Mouse (Mus musculus) c-Kit-positive CD71-negative TER-119-negative erythroid progenitor cells, embryonic 14.5 days (primary cell): ENCODE results near the gene Hist1h2be.
"Not testable (repeated sequence)": the region's sequence is repeated elsewhere in the genome, so short reads cannot be mapped to it uniquely, and the experiment has no call there.

Source experiments
- DNase-seq: peaks from one replicate; pipeline ENCODE4 v3.0.0-alpha.2; 2013; ENCODE audit warnings: low read depth

The Hist1h2be gene

DNA sequence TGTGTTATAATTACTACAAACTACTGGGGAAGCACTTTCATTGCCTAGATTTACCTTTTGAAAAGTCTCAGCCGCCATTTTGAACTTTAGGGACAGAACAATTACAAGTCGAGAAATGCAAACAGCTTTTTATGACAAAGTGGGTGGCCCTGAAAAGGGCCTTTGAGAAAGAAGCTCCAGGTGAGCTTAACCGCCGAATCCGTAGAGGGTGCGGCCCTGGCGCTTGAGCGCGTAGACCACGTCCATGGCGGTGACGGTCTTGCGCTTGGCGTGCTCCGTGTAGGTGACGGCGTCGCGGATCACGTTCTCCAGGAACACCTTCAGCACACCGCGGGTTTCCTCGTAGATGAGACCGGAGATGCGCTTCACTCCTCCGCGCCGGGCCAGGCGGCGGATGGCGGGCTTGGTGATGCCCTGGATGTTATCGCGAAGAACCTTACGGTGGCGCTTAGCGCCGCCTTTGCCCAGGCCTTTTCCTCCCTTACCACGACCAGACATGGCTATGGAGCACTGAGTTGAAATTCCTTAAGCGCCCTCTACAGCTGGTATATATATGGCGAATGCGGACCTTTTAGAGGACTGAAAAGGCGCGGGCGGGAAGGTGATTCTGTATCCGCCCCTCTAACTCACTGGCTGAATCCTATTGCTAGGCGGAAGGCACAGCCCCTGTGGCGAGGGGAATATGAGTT lies 69.6 kb downstream of the Hist1h2be start, which contains the start of gene Hist1h4f:
Hist1h4f (minus strand) TSS at position 503 of the 689 bp plus-strand sequence.
- DNase-seq, result peak; percentile 90

DNA sequence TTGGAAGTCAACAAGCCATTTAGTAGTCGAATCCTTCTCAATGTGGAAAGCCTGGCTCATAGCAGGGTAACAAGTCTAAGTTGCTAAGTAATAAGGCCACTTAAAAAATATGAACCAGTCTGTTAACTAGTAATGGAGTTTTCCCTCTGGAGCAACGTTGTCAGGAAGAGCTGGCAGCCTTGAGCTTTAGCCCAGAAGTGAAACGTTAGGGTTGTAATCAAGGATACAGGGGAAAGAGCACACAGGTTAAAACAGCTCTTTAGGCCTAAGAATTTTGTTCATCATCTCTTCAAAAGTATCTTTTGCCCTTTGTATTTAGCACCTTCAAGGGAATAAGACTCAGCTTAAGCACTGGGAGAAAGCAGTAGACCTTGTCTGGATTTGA lies 70.2 kb downstream of the Hist1h2be start:
- DNase-seq, result no peak

DNA sequence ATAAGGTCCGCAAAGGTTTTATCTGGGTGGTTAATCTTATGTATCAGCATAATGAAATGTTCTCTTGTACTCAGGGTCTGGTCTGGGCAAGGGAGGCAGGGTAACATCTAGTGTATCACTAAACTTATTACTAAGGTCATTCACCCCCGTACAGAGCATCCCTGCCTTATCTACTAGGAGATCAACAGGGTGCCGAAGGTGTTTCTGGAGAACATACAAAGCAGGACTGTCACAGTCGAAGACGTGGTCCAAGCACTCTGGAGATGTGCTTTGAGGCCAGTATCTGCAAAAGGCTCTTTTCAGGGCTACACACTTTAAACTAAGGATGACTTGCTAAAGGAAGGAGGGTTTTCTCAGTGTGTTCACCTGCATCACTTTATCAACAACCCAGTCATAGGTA lies 74.2 kb downstream of the Hist1h2be start:
- no peak for DNase-seq

DNA sequence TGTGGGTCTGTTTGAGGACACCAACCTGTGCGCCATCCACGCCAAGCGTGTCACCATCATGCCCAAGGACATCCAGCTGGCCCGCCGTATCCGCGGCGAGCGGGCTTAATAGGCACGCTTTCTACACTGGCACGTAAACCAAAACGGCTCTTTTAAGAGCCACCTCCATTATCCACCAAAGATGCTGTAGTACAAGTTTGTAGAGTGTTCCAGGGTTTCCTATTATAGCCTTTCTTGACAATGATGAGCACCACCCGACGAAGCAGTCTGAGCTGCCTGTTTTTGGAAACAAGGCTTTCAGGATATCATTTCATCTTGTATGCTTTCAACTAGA lies 76.2 kb downstream of the Hist1h2be start:
- not testable (repeated sequence) for DNase-seq

DNA sequence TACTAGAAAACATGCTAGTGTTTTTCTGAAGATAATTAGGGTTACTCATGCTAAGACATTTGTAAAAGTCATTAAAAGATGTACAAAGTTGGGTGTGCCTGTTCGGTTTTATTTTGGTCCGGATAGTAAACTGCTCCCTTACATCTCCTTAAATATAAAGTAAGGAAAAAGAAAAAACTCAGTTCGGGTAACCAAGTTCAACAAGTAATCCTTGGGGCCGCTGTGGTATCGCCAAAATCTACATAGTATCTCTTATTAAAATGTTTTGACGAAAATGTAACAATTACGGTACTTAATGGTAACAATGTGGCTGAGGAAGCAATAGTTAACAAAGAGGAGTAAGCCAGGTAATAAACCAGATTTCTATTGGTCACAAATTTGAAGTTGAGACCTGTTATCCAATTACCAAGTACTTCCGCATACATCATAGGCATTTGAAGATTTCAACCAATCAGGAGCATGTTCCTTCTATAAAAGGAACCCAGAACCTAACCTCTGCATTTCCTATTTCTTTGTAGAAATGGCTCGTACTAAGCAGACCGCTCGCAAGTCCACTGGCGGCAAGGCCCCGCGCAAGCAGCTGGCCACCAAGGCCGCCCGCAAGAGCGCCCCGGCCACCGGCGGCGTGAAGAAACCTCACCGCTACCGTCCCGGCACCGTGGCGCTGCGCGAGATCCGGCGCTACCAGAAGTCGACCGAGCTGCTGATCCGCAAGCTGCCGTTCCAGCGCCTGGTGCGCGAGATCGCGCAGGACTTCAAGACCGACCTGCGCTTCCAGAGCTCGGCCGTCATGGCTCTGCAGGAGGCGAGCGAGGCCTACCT lies 76.7 kb downstream of the Hist1h2be start, which contains the start of gene Hist1h3f:
Hist1h3f (plus strand) TSS at position 88 of the 822 bp plus-strand sequence.
- DNase-seq, result peak; percentile 94

DNA sequence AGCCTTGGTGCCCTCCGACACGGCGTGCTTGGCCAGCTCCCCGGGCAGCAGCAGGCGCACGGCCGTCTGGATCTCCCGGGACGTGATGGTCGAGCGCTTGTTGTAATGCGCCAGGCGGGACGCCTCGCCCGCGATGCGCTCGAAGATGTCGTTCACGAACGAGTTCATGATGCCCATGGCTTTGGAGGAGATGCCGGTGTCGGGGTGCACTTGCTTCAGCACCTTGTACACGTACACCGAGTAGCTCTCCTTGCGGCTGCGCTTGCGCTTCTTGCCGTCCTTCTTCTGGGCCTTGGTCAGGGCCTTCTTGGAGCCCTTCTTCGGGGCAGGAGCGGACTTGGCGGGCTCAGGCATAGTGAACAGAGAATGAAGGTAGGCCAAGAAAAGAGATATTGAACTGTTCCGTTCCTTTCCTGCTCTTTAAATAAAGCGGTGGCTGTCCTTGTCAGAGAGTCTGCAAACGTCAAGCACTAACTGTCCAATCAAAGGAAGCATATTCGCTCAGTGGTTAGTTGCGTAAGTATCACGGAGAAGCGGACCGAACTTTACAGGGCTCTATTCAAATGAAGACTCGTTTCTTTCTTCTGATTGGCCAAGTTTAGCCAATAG lies 77.8 kb downstream of the Hist1h2be start, which contains the start of gene Hist1h2bh:
Hist1h2bh (minus strand) TSS at position 394 of the 609 bp plus-strand sequence.
- peak; percentile 90 for DNase-seq

DNA sequence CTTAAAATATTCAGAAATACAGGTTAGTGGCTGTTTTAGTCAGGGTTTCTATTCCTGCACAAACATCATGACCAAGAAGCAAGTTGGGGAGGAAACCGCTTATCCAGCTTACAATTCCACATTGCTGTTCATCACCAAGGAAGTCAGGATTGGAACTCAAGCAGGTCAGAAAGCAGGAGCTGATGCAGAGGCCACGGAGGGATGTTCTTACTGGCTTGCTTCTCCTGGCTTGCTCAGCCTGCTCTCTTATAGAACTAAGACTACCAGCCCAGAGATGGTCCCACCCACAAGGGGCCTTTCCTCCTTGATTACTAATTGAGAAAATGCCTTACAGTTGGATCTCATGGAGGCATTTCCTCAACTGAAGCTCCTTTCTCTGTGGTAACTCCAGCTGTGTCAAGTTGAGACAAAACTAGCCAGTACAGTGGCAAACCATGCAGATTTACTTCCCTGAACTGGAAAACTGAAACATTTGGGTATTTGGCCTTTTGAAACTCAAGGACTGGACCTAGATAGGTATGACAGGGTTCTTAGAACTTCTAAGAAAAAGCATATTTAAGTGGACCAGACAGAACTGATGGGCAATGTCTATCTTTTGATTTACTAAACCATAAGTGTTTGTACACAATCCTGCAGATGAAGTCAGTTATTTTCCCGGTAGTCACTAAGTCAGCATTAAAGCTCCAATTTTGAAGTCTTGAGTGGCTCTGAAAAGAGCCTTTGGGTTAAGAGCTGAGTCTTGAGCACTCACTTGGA lies 78.5 kb downstream of the Hist1h2be start:
- not testable (repeated sequence) for DNase-seq

DNA sequence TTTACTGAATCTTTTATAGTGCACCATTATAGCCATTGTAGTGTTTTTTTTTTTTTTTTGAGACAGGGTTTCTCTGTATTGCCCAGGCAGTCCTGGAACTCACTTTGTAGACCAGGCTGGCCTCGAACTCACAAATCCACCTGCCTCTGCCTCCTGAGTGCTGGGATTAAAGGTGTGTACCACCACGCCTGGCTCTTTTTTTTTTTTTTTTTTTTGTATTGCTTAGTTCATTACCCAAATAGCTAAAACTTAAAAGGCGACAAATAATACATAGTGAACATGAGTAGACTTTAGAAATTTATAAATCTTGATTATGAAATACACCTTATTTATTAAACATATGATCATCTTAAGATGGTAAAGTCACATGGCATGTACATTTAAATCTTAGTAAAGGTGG lies 79.4 kb downstream of the Hist1h2be start:
- DNase-seq, result no peak

DNA sequence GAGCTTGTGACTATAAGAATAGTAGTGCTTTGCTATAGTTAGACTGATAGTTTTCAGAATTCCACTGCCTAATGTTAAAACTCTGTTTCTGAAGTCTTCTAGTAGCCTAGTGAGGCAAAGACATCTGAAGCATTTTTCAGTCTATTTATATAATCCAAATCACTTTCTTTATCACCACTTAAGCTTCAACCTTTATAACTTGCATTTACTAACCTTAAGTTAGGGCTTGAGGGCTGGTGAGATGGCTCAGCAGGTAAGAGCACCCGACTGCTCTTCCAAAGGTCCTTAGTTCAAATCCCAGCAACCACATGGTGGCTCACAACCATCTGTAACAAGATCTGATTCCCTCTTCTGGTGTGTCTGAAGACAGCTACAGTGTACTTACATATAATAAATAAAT lies 81.1 kb downstream of the Hist1h2be start:
- not testable (repeated sequence) for DNase-seq

DNA sequence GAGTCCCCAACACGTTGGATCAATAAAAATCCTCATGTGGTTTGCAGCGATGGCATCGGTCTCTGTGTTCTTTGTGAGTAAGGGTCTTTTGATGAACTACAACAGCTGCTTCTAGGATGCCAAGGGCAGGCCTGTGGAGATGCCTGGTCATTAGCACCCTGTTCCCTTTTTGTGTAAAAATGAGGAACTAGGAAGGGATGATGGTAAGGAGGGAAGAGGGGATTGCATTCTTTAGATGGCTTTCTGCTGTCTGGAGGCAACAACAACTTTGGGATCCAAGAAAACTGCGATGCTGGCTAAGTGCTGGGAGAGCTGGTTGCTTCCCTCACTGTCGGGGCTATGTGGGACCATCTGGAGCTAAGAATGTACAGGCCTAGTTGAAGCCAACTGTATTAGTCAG lies 82.7 kb downstream of the Hist1h2be start:
- no peak for DNase-seq

DNA sequence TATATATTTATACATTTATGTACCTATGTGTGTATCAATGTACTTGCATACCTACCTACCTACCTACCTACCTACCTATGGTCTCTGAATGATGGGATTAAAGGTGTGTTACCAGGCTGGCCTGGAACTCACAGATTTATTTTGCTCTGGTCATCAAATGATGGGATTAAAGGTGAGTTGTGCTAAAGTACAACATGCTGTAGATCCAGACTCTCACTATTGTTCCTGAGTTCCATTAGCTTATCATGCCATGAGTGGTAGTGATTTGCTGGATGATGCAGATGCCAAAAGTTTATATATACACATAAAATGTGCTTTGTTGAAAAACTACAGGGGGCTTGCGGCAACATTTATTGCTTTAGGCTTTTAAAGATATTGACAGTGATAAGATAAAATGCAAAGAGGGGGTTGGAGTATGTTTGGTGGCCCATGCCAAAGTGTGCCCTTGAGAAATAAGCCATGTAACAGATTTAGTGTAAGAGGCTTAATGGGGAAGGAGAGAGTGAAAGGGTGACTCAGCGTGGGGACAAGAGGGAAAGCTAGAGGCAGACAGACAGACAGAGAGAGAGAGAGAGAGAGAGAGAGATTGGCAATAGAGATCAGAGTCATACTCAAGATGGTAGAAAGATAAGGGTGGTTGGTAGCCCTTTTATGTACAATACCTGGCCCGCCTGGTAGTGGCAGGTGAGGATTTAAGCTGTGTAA lies 83.8 kb downstream of the Hist1h2be start:
- no peak for DNase-seq

DNA sequence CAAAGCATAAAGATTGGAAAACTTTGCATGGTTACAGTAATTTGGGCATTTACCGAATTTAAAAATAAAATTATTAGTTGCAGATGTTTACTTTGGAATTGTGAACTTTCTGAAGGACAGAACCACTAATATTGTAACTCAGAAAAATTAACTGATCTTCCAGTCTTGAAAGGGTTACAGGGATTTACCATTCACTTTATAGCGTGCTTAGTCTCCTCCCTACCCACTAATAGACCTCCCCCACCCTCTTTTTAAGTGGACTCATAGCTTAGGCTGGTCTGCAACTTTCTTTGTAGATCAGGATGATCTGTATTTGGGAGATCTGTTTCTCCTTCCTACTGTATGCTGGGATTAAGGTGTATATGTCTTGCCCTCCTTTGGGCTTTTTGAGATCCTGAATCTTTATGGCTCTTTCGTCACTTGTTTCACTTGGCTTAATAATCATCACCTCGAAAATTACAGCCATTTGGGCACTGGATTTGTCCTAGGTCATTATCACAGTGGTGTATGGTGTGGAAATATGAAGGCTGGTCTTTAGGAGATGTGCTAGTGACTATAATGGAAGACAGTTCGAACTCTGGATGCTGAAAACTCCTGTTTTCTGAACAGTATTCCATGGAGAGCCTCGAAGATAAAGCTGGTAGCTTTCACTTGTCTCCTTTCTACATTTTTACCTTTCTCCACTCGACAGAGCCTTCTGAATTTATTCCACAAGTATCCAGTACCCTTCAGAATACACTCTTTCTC lies 84.7 kb downstream of the Hist1h2be start:
- no peak for DNase-seq

DNA sequence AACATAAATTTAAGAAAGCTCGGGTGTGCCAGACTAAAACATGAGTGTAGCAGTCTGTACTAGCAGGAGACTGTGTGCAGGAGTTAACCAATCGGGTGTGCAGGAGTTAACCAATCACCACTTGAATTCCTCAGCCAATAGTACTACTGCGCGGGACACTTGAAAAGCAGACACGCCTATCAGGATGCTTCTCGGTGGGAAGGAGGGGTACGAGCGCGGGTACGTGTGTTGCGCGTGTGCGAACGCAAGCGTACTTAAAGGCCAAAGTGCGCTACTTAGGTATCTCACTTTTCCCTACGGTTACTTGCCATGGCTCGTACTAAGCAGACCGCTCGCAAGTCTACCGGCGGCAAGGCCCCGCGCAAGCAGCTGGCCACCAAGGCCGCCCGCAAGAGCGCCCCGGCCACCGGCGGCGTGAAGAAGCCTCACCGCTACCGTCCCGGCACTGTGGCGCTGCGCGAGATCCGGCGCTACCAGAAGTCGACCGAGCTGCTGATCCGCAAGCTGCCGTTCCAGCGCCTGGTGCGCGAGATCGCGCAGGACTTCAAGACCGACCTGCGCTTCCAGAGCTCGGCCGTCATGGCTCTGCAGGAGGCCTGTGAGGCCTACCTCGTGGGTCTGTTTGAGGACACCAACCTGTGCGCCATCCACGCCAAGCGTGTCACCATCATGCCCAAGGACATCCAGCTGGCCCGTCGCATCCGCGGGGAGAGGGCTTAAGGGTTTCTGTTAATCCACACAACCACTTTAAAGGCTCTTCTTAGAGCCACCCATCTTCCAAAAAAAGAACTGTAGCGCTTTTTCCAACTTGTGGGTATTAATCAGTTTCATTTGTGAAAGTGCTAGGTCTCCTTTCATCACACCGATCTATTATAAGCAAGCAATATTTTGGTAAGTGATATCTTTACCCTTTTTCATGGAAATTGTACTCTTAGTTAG lies 85.5 kb downstream of the Hist1h2be start, which contains the start of gene Hist1h3g:
Hist1h3g (plus strand) TSS at position 286 of the 939 bp plus-strand sequence.
- peak; percentile 90 for DNase-seq

DNA sequence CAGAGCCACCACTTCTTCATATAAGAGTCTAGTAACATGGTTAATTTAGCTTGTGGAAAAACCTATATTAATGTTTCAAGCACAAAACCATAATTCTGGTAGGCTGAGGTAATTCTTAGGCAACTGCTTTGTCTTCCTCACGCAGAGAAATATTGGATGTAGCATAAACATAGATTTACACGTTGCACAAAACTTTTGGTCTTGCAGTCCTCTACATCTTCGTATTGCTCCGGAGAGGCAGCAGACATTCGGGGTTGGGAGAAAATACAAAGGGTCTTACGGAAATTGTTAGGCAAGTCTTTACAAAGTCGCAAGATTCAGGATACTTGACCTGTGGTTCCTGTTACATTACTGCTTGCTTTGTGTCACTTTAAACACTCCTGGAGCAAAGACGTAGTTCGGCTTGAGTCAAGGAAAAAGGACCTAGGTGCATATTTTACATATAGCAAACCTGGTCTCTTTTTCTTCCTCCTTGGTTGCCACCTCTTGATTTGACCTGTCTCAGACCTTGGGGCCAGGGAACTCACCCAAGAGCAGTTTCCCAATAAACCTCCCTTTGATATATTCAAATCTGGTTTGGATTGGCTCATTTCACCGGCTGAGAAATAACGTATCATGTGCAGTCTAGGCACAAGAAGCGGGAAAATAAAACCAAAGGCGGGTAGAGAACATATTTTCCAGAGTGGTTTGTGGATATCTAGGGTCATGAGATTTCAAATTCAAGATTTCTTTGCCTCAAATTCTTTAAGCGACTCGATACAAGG lies 86.4 kb downstream of the Hist1h2be start:
- DNase-seq, result no peak
